Mouse (Mus musculus) neural tube, embryonic 11.5 days (tissue): ENCODE measurements around the gene Pip5k1a. TPM values are rescaled to one million over a fixed set of nuclear protein-coding genes. Genes with fewer than 3 reads are reported as not detected.
A peak's percentile ranks its signal among the peaks of the same experiment; 100 is the strongest.
"Not testable (repeated sequence)": the region's sequence is repeated elsewhere in the genome, so short reads cannot be mapped to it uniquely, and the experiment has no call there.

Experiments
- ATAC-seq: fragments of 200-750 bp; cut with Nextera tagmentation; 2 replicates; pipeline ENCODE4 v1.8.0; 2017; ENCODE audit warnings: moderate number of reproducible peaks, mild to moderate bottlenecking, moderate TSS enrichment, moderate library complexity; ENCODE audit not compliant: insufficient read depth, low FRiP score, low TSS enrichment
- DNase-seq: peaks from one replicate; pipeline ENCODE4 v3.0.0-alpha.2; 2015; ENCODE audit warnings: low spot score
- H3K27ac ChIP-seq: fragments of 300-500 bp; sonication (generic); 2 replicates; pipeline ENCODE4 v1.5.1; 2014; ENCODE audit warnings: low read depth, mild to moderate bottlenecking, low read length
- H3K27me3 ChIP-seq: fragments of 300-500 bp; sonication (generic); 2 replicates; pipeline ENCODE4 v1.6.1; 2014; ENCODE audit warnings: mild to moderate bottlenecking, low read length, mixed read lengths; ENCODE audit not compliant: control insufficient read depth, insufficient read depth
- H3K36me3 ChIP-seq: fragments of 300-500 bp; sonication (generic); 2 replicates; pipeline ENCODE4 v1.6.1; 2014; ENCODE audit warnings: mild to moderate bottlenecking, low read length, moderate library complexity, mixed read lengths; ENCODE audit not compliant: control insufficient read depth, insufficient read depth
- H3K4me1 ChIP-seq: fragments of 300-500 bp; sonication (generic); 2 replicates; pipeline ENCODE4 v1.6.1; 2014; ENCODE audit warnings: low read length, mixed read lengths; ENCODE audit not compliant: control insufficient read depth, insufficient read depth
- H3K4me2 ChIP-seq: fragments of 300-500 bp; sonication (generic); 2 replicates; pipeline ENCODE4 v1.6.1; 2014; ENCODE audit warnings: low read depth, mild to moderate bottlenecking, moderate library complexity
- H3K4me3 ChIP-seq: fragments of 300-500 bp; sonication (generic); 2 replicates; pipeline ENCODE4 v1.5.1; 2014; ENCODE audit warnings: low read depth, low read length
- H3K9ac ChIP-seq: fragments of 300-500 bp; sonication (generic); 2 replicates; pipeline ENCODE4 v1.6.1; 2014; ENCODE audit warnings: mild to moderate bottlenecking, low read length
- H3K9me3 ChIP-seq: fragments of 300-500 bp; sonication (generic); 2 replicates; pipeline ENCODE4 v1.6.1; 2016; ENCODE audit warnings: low read length; ENCODE audit not compliant: control insufficient read depth
- WGBS: fragments of 180-500 bp; shearing (Covaris S2); extraction: QIAGEN DNeasy Blood & Tissue Kit; methylation state at CpG from one replicate; pipeline ENCODE4 v1.1.7; 2014; 5-methylcytosine and 5-hydroxymethylcytosine counted together
- polyA plus RNA-seq: library from polyadenylated mRNA; unstranded; fragments of >200 nt; fragmentation: Nextera tagmentation; extraction: Ambion mirVana; gene quantifications from 2 replicates; pipeline ENCODE4 v1.2.1, GENCODE M21; 2014

The Pip5k1a gene
- polyA plus RNA-seq, 1 experiment from 2014 or later: 13.4 TPM

GRCm38 (mm10) chr3:95139586-95140288 is 33.0 kb upstream of the Pip5k1a start:
- ATAC-seq (no peak), DNase-seq (no peak)
- 72% methylated on average over 25 of the region's 25 CpGs for WGBS

DNA sequence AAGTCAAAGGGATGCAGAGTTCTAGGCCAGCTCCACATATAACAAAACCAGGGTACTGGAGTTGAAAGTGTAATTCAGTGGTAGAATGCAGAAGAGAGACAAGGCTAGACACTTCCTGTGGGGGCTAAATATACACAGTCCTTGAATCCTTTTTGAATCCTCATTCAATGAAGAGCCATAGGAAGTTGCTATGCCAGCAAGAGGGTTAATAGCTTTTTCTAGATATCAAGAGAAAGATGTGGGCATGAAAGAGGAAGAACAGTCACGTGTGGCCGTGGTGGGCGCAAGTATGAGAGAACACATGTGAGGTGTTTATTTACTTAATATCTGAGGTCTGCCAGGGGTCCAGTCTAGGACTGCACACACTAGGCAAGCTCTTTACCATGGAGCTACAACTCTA is 29.6 kb upstream of the Pip5k1a start:
- Histone ChIP-seq H3K36me3 (peaks cover 4% of the 10 kb centered on the region), H3K9me3 (no peaks in the 10 kb centered on the region), H3K9ac (no peak overlapping the region), H3K27me3 (no peaks in the 10 kb centered on the region), H3K4me2 (no peak overlapping the region), H3K4me1 (peaks cover 3% of the 10 kb centered on the region; the same call in 1 of the 2 replicates), H3K27ac (no peak overlapping the region), H3K4me3 (no peak overlapping the region)
- no peak for DNase-seq
- WGBS: 94% methylated on average over 3 of the region's 3 CpGs
- no peak for ATAC-seq

More at GRCm38 (mm10) chr3:95139586-95140288, 33.0 kb upstream of the Pip5k1a start:
- Histone ChIP-seq H3K4me2 (no peak overlapping the region), H3K9me3 (no peaks in the 10 kb centered on the region), H3K27ac (no peak overlapping the region), H3K9ac (no peak overlapping the region), H3K4me3 (no peak overlapping the region), H3K36me3 (peaks cover 4% of the 10 kb centered on the region), H3K4me1 (peaks cover 3% of the 10 kb centered on the region; the same call in 1 of the 2 replicates), H3K27me3 (no peaks in the 10 kb centered on the region)

GRCm38 (mm10) chr3:95135433-95136052 is 28.8 kb upstream of the Pip5k1a start:
- H3K4me3 ChIP-seq: no peak overlapping the region

DNA sequence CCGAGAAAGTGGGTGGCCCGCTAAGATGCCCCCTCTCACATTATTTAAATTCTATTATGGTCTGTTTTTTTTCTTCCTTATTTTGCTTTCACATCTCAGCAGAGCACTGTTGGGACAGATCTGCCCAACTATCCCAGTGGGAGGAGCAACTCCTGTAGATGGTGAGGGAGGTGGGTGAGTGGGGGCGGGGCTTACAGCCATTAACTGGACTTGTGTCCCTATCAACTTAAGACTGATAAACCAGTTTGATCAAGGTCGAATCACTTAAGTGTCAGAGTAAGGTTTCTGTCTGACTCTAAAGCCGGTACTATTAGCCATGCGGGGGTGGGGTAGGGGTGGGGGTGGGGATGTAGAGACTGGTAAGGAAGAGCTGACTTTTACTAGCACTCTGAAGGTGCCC is 28.3 kb upstream of the Pip5k1a start:
- peaks cover 5% of the 10 kb centered on the region; the same call in 1 of the 2 replicates for H3K4me1 ChIP-seq
- DNase-seq: no peak

More at GRCm38 (mm10) chr3:95135433-95136052, 28.8 kb upstream of the Pip5k1a start:
- no peak overlapping the region for H3K9ac ChIP-seq
- WGBS: 92% methylated on average over 7 of the region's 7 CpGs
- peaks cover 3% of the 10 kb centered on the region; the same call in 1 of the 2 replicates for H3K4me1 ChIP-seq
- peaks cover 3% of the 10 kb centered on the region for H3K36me3 ChIP-seq
- H3K27ac ChIP-seq: no peak overlapping the region
- DNase-seq (no peak), ATAC-seq (no peak)
- no peaks in the 10 kb centered on the region for H3K9me3 ChIP-seq
- peak overlapping the region; percentile 38; the same call in 1 of the 2 replicates for H3K4me2 ChIP-seq
- H3K27me3 ChIP-seq: no peaks in the 10 kb centered on the region

GRCm38 (mm10) chr3:95134133-95134532 is 27.4 kb upstream of the Pip5k1a start:
- not testable (repeated sequence) for H3K4me3 ChIP-seq, H3K27ac ChIP-seq, H3K9ac ChIP-seq, H3K9me3 ChIP-seq, DNase-seq, H3K36me3 ChIP-seq, H3K4me2 ChIP-seq, H3K27me3 ChIP-seq
- peak; percentile 37 for ATAC-seq
- peaks cover 11% of the 10 kb centered on the region for H3K4me1 ChIP-seq
- WGBS: no CpG with 5 or more reads among the region's 12 CpGs

More for the DNA sequence above, 28.3 kb upstream of the Pip5k1a start:
- WGBS: 30% methylated on average over 6 of the region's 6 CpGs
- Histone ChIP-seq H3K36me3 (no peaks in the 10 kb centered on the region), H3K9ac (no peak overlapping the region), H3K4me3 (peak overlapping the region; percentile 23), H3K9me3 (no peaks in the 10 kb centered on the region), H3K4me2 (peak overlapping the region; percentile 38), H3K27ac (no peak overlapping the region), H3K27me3 (no peaks in the 10 kb centered on the region)
- ATAC-seq: no peak

- Histone ChIP-seq H3K4me1 (peaks cover 12% of the 10 kb centered on the region), H3K27me3 (no peaks in the 10 kb centered on the region), H3K9me3 (no peaks in the 10 kb centered on the region), H3K4me2 (peak within 1 kb of the TSS; percentile 66), H3K9ac (peak within 1 kb of the TSS; percentile 73), H3K36me3 (no peaks in the 10 kb centered on the region), H3K4me3 (peak within 1 kb of the TSS; percentile 60), H3K27ac (no peak within 1 kb of the TSS)
- peak; percentile 87 for ATAC-seq
- peak; percentile 92 for DNase-seq
- WGBS: under 1% methylated on average over 20 of the region's 20 CpGs
Measured at GRCm38 (mm10) chr3:95133680-95134101, 27.0 kb upstream of the Pip5k1a start, which contains the start of the genes Scnm1 and Lysmd1. Gene Scnm1 (minus strand): TSS chr3:95134011. Gene Lysmd1 (plus strand): TSS chr3:95134088.

DNA sequence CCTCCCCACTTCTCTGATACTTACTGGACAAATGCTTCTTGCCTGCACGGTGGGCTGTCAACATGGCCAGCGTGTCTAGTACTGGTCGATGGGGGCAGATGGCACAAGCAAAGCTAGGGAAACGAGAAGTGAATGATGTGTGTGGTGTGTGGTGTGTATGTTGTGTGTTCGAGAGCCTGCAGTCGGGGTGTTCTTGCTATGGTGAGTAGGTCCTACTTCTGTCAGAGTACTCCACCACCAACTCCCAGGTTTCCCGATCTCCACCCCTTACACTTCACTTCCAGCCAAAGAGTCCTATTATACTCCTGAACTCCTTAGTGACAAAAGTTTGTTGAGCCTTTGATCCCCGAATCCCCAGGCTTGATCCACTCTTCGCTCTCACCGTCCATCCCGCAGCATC is 26.4 kb upstream of the Pip5k1a start:
- H3K4me3 ChIP-seq: peak overlapping the region; percentile 60
- H3K9ac ChIP-seq: peak overlapping the region; percentile 73
- ATAC-seq (peak; percentile 11; the same call in 1 of the 2 replicates), DNase-seq (no peak)
- H3K27ac ChIP-seq: no peak overlapping the region
- peaks cover 12% of the 10 kb centered on the region for H3K4me1 ChIP-seq
- H3K9me3 ChIP-seq: no peaks in the 10 kb centered on the region
- no peaks in the 10 kb centered on the region for H3K27me3 ChIP-seq
- 62% methylated on average over 11 of the region's 11 CpGs for WGBS
- peak overlapping the region; percentile 66 for H3K4me2 ChIP-seq
- H3K36me3 ChIP-seq: no peaks in the 10 kb centered on the region

DNA sequence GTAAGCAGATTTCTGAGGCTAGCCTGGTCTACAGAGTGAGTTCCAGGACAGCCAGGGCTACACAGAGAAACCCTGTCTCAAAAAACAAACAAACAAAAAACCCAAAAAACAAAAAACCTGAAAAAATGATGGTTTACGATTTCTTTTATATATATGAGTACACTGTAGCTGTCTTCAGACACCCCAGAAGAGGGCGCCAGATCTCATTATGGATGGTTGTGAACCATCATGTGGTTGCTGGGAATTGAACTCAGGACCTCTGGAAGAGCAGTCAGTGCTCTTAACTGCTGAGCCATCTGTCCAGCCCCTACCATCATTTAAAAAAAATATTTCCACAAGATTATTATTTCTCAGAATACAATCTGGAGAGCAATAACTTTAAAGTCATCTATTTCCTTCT is 25.7 kb upstream of the Pip5k1a start:
- not testable (repeated sequence) for H3K27me3 ChIP-seq, H3K27ac ChIP-seq, DNase-seq, H3K4me2 ChIP-seq, H3K4me3 ChIP-seq, H3K9ac ChIP-seq, H3K9me3 ChIP-seq, ATAC-seq, H3K36me3 ChIP-seq
- WGBS: 82% methylated on average over 2 of the region's 2 CpGs
- H3K4me1 ChIP-seq: peaks cover 12% of the 10 kb centered on the region
